Mouse (Mus musculus) spleen, adult 2 months (tissue): ENCODE data around the gene Nsun5. TPM values are rescaled to one million over a fixed set of nuclear protein-coding genes. Genes with fewer than 3 reads are reported as not detected.

ENCODE experiments used
- DNase-seq, 2 experiments: peaks; one replicate each; pipeline versions ENCODE4 v3.0.0 to v3.0.0-alpha.2; 2012 to 2021; ENCODE audit warnings: low spot score in 2 of 2, low read depth in 1 of 2
- H3K27ac ChIP-seq: fragments of 200-500 bp; 2 replicates; pipeline ENCODE4 v1.5.1; 2012; ENCODE audit warnings: low read length, inconsistent platforms; ENCODE audit not compliant: insufficient read depth
- H3K27me3 ChIP-seq: fragments of 200-500 bp; 2 replicates; pipeline ENCODE4 v1.6.1; 2012; ENCODE audit warnings: mild to moderate bottlenecking, moderate library complexity, low read length, inconsistent platforms; ENCODE audit not compliant: control insufficient read depth, insufficient read depth
- H3K36me3 ChIP-seq: fragments of 200-500 bp; 2 replicates; pipeline ENCODE4 v1.6.1; 2012; ENCODE audit warnings: mild to moderate bottlenecking, low read length, inconsistent platforms; ENCODE audit not compliant: control insufficient read depth, insufficient read depth
- H3K4me1 ChIP-seq: fragments of 200-500 bp; 2 replicates; pipeline ENCODE4 v1.6.1; 2011; ENCODE audit warnings: inconsistent platforms; ENCODE audit not compliant: control insufficient read depth, insufficient read depth, insufficient read length
- H3K4me3 ChIP-seq: fragments of 200-500 bp; 2 replicates; pipeline ENCODE4 v1.5.1; 2011; ENCODE audit warnings: mild to moderate bottlenecking, inconsistent platforms; ENCODE audit not compliant: insufficient read depth, insufficient read length; ENCODE audit errors: extremely low read depth
- CTCF ChIP-seq: fragments of 200-500 bp; IDR thresholded peaks from 2 replicates; pipeline ENCODE4 v1.5.1; 2011; ENCODE audit warnings: mild to moderate bottlenecking, inconsistent platforms; ENCODE audit not compliant: insufficient read depth, insufficient read length, insufficient replicate concordance; ENCODE audit errors: extremely low read depth
- POLR2A ChIP-seq: fragments of 200-500 bp; IDR thresholded peaks from 2 replicates; pipeline ENCODE4 v1.6.1; 2011; ENCODE audit warnings: low read depth, low read length, inconsistent platforms
- WGBS: fragments of 180-500 bp; shearing (Covaris S2); methylation state at CpG from one replicate; pipeline ENCODE4 v1.1.7; 2018; 5-methylcytosine and 5-hydroxymethylcytosine counted together
- polyA plus RNA-seq: library from polyadenylated mRNA; depleted of rRNA; stranded (reverse); fragments of >200 nt; gene quantifications from 2 replicates; pipeline ENCODE4 v1.2.3, GENCODE M21; 2012

The Nsun5 gene
- polyA plus RNA-seq, 1 experiment = 31.1 TPM

DNA sequence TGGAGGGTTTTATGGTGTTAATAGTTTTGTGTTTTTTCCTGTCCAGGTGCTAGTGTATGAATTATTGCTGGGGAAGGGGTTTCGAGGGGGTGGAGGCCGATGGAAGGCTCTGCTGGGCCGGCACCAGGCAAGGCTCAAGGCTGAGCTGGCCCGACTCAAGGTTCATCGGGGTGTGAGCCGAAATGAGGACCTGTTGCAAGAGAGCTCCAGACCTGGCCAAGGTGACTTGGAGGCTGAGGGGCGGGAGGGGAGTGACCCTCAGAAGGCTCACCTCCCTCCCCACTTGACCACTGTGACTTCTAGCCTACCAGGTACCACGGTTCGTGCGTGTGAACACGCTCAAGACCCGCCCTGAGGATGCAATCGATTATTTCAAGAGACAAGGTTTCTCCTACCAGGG lies 1.4 kb downstream of the Nsun5 start:
- H3K4me1 ChIP-seq = peaks cover 5% of the 10 kb centered on the region; the same call in 1 of the 2 replicates
- no peak for TF ChIP-seq POLR2A
- TF ChIP-seq CTCF = no peak
- H3K4me3 ChIP-seq = no peak overlapping the region
- H3K27me3 ChIP-seq = no peaks in the 10 kb centered on the region
- H3K27ac ChIP-seq = no peak overlapping the region
- no peak for DNase-seq
- WGBS = 94% methylated on average over 13 of the region's 13 CpGs
- H3K36me3 ChIP-seq = peaks cover 20% of the 10 kb centered on the region

DNA sequence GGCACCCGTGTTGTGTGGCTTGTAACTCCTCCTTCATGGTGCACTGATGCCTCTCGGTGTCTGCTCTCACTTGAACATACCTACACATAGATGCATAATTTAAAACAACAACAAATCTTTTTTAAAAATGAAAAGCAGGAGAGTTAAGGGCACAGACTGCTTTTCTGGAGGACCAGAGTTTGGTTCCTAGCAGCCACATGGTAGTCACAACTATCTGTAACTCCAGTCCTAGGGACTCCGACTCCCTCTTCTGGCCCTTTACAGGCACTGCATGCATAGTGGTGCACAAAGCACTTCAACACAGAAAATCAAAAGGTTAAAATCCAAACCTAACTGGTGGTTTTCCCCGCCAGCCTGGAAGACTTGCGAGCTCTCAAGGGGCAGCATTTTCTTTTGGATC lies 3.8 kb downstream of the Nsun5 start:
- no peak for DNase-seq
- Histone ChIP-seq H3K27me3 (no peaks in the 10 kb centered on the region), H3K27ac (no peak overlapping the region), H3K4me1 (peaks cover 5% of the 10 kb centered on the region; the same call in 1 of the 2 replicates), H3K4me3 (no peak overlapping the region), H3K36me3 (peaks cover 36% of the 10 kb centered on the region)
- TF ChIP-seq CTCF = no peak
- TF ChIP-seq POLR2A = no peak
- 96% methylated on average over 5 of the region's 5 CpGs for WGBS

DNA sequence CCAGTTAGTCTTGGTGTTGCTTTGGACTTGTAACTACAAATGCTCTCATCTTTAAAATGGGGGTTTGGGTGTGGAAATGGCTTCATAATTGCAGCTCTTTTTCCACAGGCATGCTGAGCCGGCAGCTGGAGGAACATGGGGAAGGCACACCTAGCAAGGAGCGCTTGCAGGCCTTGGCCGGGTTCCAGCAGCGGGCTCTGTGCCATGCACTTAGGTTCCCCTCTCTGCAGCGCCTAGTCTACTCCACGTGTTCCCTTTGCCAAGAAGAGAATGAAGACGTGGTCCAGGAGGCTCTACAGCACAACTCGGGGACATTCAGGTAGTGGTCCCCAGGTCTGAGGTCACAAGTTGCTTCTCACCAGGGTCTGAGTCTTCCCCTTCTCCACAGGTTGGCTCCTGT lies 5.4 kb downstream of the Nsun5 start:
- DNase-seq = no peak
- 74% methylated on average over 8 of the region's 8 CpGs for WGBS
- no peak overlapping the region for H3K4me3 ChIP-seq
- no peak overlapping the region for H3K27ac ChIP-seq
- TF ChIP-seq POLR2A (no peak), CTCF (no peak)
- no peaks in the 10 kb centered on the region for H3K27me3 ChIP-seq
- H3K4me1 ChIP-seq = peaks cover 5% of the 10 kb centered on the region; the same call in 1 of the 2 replicates
- peaks cover 41% of the 10 kb centered on the region for H3K36me3 ChIP-seq

DNA sequence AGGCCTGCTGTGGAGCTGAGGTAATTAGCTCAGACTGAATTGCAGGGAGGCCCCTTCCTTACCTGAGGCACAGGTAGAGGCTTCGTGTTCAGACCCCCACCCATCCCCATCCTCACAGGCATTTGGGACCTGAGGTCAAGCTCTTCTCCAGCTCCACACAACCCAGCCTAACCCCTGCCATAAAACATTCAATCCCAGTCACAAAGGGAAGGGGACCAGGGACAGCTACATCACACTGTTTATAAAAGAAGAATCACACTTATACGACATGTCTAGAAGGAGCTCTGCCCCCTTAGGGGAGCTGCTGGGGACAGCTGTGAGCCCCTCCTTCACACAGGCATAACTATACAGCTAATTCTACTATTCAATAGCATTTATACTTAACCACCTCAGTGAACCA lies 6.6 kb downstream of the Nsun5 start:
- Histone ChIP-seq H3K4me3 (no peak overlapping the region), H3K4me1 (no peaks in the 10 kb centered on the region), H3K27me3 (no peaks in the 10 kb centered on the region), H3K27ac (no peak overlapping the region), H3K36me3 (peaks cover 48% of the 10 kb centered on the region)
- no peak for TF ChIP-seq POLR2A
- no peak for TF ChIP-seq CTCF
- DNase-seq = no peak
- WGBS = 94% methylated on average over 2 of the region's 2 CpGs

DNA sequence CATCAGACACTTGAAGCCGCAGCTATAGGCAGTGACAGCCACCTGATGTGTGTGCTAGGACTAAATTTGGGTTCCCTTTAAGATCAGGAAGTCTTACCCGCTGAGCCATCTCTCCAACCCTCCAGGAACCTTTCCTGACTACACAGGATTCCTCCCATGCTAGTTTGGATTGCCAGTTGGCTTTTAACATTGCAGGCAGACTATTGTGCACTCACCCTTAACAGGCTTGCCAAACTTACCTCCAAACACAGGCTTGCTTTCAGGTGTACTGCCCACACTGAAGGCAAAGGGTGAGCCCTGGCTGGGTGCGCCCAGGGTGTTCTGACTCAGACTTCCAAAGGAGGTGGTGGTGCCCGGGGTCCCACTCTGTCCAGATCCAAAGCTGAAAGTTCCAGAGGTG lies 10.9 kb downstream of the Nsun5 start:
- peaks cover 67% of the 10 kb centered on the region for H3K36me3 ChIP-seq
- DNase-seq = no peak

DNA sequence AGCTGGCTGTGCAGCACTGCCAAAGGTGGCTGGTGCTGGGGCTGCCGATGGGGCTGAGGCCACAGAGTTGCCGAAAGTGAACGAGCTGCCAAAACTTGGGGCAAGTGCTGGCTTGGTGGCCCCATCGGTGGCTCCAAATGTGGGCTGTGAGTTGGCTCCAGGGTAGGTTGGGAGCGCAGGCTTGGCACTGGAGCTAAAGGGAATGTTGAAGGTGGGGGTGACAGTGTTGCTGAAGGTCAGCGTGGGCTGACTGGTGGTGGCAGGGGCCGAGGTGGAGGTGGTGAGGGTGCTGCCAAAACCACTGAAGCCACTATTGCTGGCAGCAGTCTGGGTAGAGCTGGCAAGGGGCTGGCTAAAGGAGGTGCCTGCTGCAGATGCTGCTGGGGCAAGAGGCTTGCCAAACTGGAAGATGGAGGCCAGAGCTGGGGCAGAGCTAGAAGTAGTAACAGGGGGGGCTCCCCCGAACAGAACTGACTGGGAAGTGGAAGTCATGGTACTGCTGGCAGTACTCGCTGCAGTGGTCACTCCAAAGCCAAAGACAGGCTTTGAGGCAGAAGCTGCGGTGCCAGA lies 11.7 kb downstream of the Nsun5 start:
- TF ChIP-seq CTCF (no peak), POLR2A (no peak)
- Histone ChIP-seq H3K4me3 (no peak overlapping the region), H3K4me1 (no peaks in the 10 kb centered on the region), H3K36me3 (peaks cover 64% of the 10 kb centered on the region), H3K27ac (no peak overlapping the region), H3K27me3 (no peaks in the 10 kb centered on the region)
- no peak for DNase-seq
- 95% methylated on average over 10 of the region's 10 CpGs for WGBS

More for the DNA sequence above, 10.9 kb downstream of the Nsun5 start:
- no peaks in the 10 kb centered on the region for H3K4me1 ChIP-seq
- no peak overlapping the region for H3K4me3 ChIP-seq
- no peak overlapping the region for H3K27ac ChIP-seq
- WGBS = 95% methylated on average over 4 of the region's 4 CpGs
- TF ChIP-seq CTCF (no peak), POLR2A (no peak)
- no peaks in the 10 kb centered on the region for H3K27me3 ChIP-seq

DNA sequence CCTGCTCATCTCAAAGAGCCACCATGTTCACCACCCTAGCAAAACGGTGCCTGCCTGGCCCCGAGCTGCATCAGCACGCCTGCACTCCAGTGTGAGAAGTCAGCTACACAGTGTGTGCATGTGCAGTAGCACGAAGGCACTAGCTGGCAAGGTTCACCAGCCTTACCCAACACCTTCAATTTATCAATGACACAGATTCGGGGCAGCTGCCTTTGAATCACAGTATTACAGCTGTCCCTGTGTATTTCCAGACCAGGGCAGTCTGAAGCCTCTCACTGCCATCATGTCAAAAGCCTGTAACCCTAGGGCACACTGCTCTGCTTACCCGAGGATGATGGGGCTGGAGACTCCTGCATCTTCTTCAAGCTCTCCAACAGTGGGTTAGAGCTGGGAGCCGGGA lies 13.0 kb downstream of the Nsun5 start:
- Histone ChIP-seq H3K36me3 (peaks cover 67% of the 10 kb centered on the region), H3K27me3 (no peaks in the 10 kb centered on the region), H3K27ac (no peak overlapping the region), H3K4me1 (no peaks in the 10 kb centered on the region), H3K4me3 (no peak overlapping the region)
- no peak for DNase-seq
- no peak for TF ChIP-seq CTCF
- no peak for TF ChIP-seq POLR2A
- WGBS = 95% methylated on average over 7 of the region's 7 CpGs
